Mouse (Mus musculus) gonadal fat pad, adult 2 months (tissue): ENCODE results near the gene Pou3f1. TPM values are rescaled to one million over a fixed set of nuclear protein-coding genes. Genes with fewer than 3 reads are reported as not detected.

Experiments used
- polyA plus RNA-seq: library from polyadenylated mRNA; depleted of rRNA; stranded (reverse); fragments of >200 nt; gene quantifications from 2 replicates; pipeline ENCODE4 v1.2.3, GENCODE M21; 2012; rRNA removed

Pou3f1 gene
- polyA plus RNA-seq, 1 experiment = 4.4 TPM

Other genes with a start within 250 kb of the Pou3f1 start
- gene 3100002H09Rik, start 46.0 kb upstream of the Pou3f1 start, polyA plus RNA-seq = not detected in 2 replicates
- gene Utp11, start 36.8 kb downstream of the Pou3f1 start, polyA plus RNA-seq = 5.8 and 7.3 TPM in 2 replicates
- gene Fhl3, start 43.9 kb downstream of the Pou3f1 start, polyA plus RNA-seq = 7.7 and 14.1 TPM in 2 replicates
- 14.4 and 16.2 TPM in 2 replicates for gene Sf3a3, start 58.0 kb downstream of the Pou3f1 start, polyA plus RNA-seq
- 31.5 and 37.5 TPM in 2 replicates for gene Inpp5b, start 85.0 kb downstream of the Pou3f1 start, polyA plus RNA-seq
- gene Mtf1, start 145.3 kb downstream of the Pou3f1 start, polyA plus RNA-seq = 6.1 and 6.2 TPM in 2 replicates
- gene Yrdc, start 193.9 kb downstream of the Pou3f1 start, polyA plus RNA-seq = 33.8 and 49.5 TPM in 2 replicates
- 76.3 and 77.6 TPM in 2 replicates for gene 1110065P20Rik, start 194.4 kb downstream of the Pou3f1 start, polyA plus RNA-seq
- 0.19 and 0.23 TPM in 2 replicates for gene Maneal, start 205.4 kb downstream of the Pou3f1 start, polyA plus RNA-seq
- 0.04 TPM in 1 of 2 replicates, not detected in the other for gene Epha10, start 224.1 kb downstream of the Pou3f1 start, polyA plus RNA-seq